In genomic region chr6:88971729-88972128, GRCm38 (mm10) we compare ENCODE assay signal across 8 mouse cellular contexts.
A peak's percentile ranks its signal among the peaks of the same experiment; 100 is the strongest.
DNase-seq lines count a peak whose midpoint lies in the region; TF ChIP-seq lines count a peak whose summit lies in the region.

No protein-coding gene starts in this region.

- H3K27me3 ChIP-seq in limb, embryonic 10.5 days (ENCODE audit: low read depth, poor library complexity, severe bottlenecking) = peaks cover 14% of the 10 kb centered on the region; the same call in 1 of the 2 replicates

- no peak for TF ChIP-seq CTCF in embryonic fibroblast, embryonic 13.5 days (IDR thresholded peaks at IDR 0.05; ENCODE audit: borderline replicate concordance, insufficient read depth, low read length)

- H3K4me3 ChIP-seq in embryonic fibroblast, embryonic 13.5 days (ENCODE audit: insufficient read depth, low read length) = no peak overlapping the region
- H3K4me3 ChIP-seq in limb, embryonic 10.5 days = no peak overlapping the region

- peak; percentile 3 for DNase-seq in 416B (ENCODE audit: low read depth)
- DNase-seq in adrenal gland, adult (ENCODE audit: inconsistent age in 2 of 2, low spot score in 1 of 2) = peak; percentile 91
- DNase-seq in layer of hippocampus, postnatal 14 days (ENCODE audit: low spot score in 2 of 2) = peak; percentile 53 to 68
- peak; percentile 45 for DNase-seq in retina, embryonic 14.5 days (ENCODE audit: low spot score)
- no peak for DNase-seq in spleen, adult 18-20 months
- no peak for DNase-seq in ovary, postnatal 14 days (ENCODE audit: low spot score)
- DNase-seq in limb, embryonic 10.5 days (ENCODE audit: low spot score) = no peak

- no peak; the same call in 1 of the 2 replicates for TF ChIP-seq POLR2A in embryonic fibroblast, embryonic 13.5 days (IDR thresholded peaks at IDR 0.05; ENCODE audit: low read depth, low read length)

- WGBS in limb, embryonic 10.5 days = 22% methylated on average over 9 of the region's 9 CpGs

- no peaks in the 10 kb centered on the region for H3K9me3 ChIP-seq in limb, embryonic 10.5 days (replicated peaks)

- peak overlapping the region; percentile 63 for H3K27ac ChIP-seq in embryonic fibroblast, embryonic 13.5 days (ENCODE audit: insufficient read depth, low read length)
- no peak overlapping the region for H3K27ac ChIP-seq in limb, embryonic 10.5 days

- peaks cover 16% of the 10 kb centered on the region; the same call in 1 of the 2 replicates for H3K4me1 ChIP-seq in embryonic fibroblast, embryonic 13.5 days (ENCODE audit: control insufficient read depth, insufficient read depth, low read length)
- H3K4me1 ChIP-seq in limb, embryonic 10.5 days = peaks cover 12% of the 10 kb centered on the region

- H3K36me3 ChIP-seq in limb, embryonic 10.5 days = no peaks in the 10 kb centered on the region

Comparison
In these comparisons a context has a peak if more than half of its experiments do, and no peak if none do; other contexts are left out.
1. DNase-seq: peak in 416B (single experiment), adrenal gland, adult (2 of 2), layer of hippocampus, postnatal 14 days (2 of 2) and retina, embryonic 14.5 days (single experiment); none in spleen, adult 18-20 months (0 of 2), ovary, postnatal 14 days (single experiment) and limb, embryonic 10.5 days (single experiment).